Mouse (Mus musculus): Measurements from ENCODE around the gene Ryr3. TPM values are rescaled to one million over a fixed set of nuclear protein-coding genes. Genes with fewer than 3 reads are reported as not detected.

Ryr3 gene
- polyA plus RNA-seq, 1 experiment from 2014 or later, result 0.85 TPM

DNA sequence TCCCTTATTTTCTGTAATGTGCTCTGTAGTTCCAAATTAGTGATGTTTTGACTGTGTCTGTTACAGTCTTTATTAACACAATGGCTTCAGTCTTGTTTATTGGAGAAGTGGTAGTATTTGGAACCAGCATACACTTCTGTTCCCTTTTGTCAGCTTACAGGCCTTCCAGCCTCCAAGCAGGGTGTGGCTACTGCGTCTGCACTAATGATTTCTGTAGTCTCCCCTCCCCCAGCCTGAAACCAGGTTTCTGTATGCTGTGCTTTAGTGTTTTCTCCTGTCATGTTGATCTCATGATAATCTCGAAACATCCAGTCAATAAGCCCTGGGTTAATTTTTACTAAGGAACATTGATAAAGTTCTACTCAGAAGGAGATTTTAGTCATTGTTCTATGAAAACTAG is 623.6 kb downstream of the Ryr3 start:
- H3K36me3 ChIP-seq (ENCODE audit: control insufficient read depth, insufficient read depth, low read length), result no peaks in the 10 kb centered on the region
- no peak overlapping the region for H3K27ac ChIP-seq (ENCODE audit: low read depth, low read length)
- H3K9me3 ChIP-seq (ENCODE audit: control insufficient read depth, low read length), result no peaks in the 10 kb centered on the region
- no peaks in the 10 kb centered on the region for H3K27me3 ChIP-seq (ENCODE audit: control insufficient read depth, insufficient read depth, low read length)
- no peak overlapping the region for H3K9ac ChIP-seq (ENCODE audit: low read length)
- DNase-seq (ENCODE audit: low spot score), result no peak
- H3K4me1 ChIP-seq (ENCODE audit: control insufficient read depth, insufficient read depth, low read length), result 0 out of 2 replicates have a peak, but pooled peaks cover 2% of the 10 kb centered on the region
- WGBS, result 77% methylated on average over 2 of the region's 2 CpGs
- no peak for ATAC-seq (ENCODE audit: insufficient read depth, low FRiP score, low TSS enrichment)
- no peak overlapping the region for H3K4me2 ChIP-seq (ENCODE audit: low read depth)
- H3K4me3 ChIP-seq (ENCODE audit: low read depth, low read length), result no peak overlapping the region

GRCm38 (mm10) chr2:112591451-112591871 is 625.4 kb downstream of the Ryr3 start:
- H3K4me2 ChIP-seq (ENCODE audit: low read depth), result no peak overlapping the region

GRCm38 (mm10) chr2:112590985-112591384 is 625.9 kb downstream of the Ryr3 start:
- Histone ChIP-seq H3K4me1 (ENCODE audit: control insufficient read depth, insufficient read depth, low read length) (0 out of 2 replicates have a peak, but pooled peaks cover 2% of the 10 kb centered on the region), H3K9ac (ENCODE audit: low read length) (no peak overlapping the region), H3K9me3 (ENCODE audit: control insufficient read depth, low read length) (no peaks in the 10 kb centered on the region), H3K4me2 (ENCODE audit: low read depth) (no peak overlapping the region), H3K36me3 (ENCODE audit: control insufficient read depth, insufficient read depth, low read length) (no peaks in the 10 kb centered on the region), H3K27ac (ENCODE audit: low read depth, low read length) (no peak overlapping the region), H3K27me3 (ENCODE audit: control insufficient read depth, insufficient read depth, low read length) (no peaks in the 10 kb centered on the region), H3K4me3 (ENCODE audit: low read depth, low read length) (no peak overlapping the region)
- ATAC-seq (ENCODE audit: insufficient read depth, low FRiP score, low TSS enrichment) (no peak), DNase-seq (ENCODE audit: low spot score) (no peak)
- WGBS, result 88% methylated on average over 7 of the region's 7 CpGs

More at GRCm38 (mm10) chr2:112591451-112591871, 625.4 kb downstream of the Ryr3 start:
- no peak overlapping the region for H3K4me3 ChIP-seq (ENCODE audit: low read depth, low read length)
- no peaks in the 10 kb centered on the region for H3K9me3 ChIP-seq (ENCODE audit: control insufficient read depth, low read length)
- no peak overlapping the region for H3K27ac ChIP-seq (ENCODE audit: low read depth, low read length)
- H3K27me3 ChIP-seq (ENCODE audit: control insufficient read depth, insufficient read depth, low read length), result no peaks in the 10 kb centered on the region
- ATAC-seq (ENCODE audit: insufficient read depth, low FRiP score, low TSS enrichment) (no peak), DNase-seq (ENCODE audit: low spot score) (no peak)
- WGBS, result 42% methylated on average over 6 of the region's 6 CpGs
- H3K9ac ChIP-seq (ENCODE audit: low read length), result no peak overlapping the region
- H3K4me1 ChIP-seq (ENCODE audit: control insufficient read depth, insufficient read depth, low read length), result 0 out of 2 replicates have a peak, but pooled peaks cover 2% of the 10 kb centered on the region
- no peaks in the 10 kb centered on the region for H3K36me3 ChIP-seq (ENCODE audit: control insufficient read depth, insufficient read depth, low read length)

Small RNA genes lying within 50 kb of the gene (microRNA-seq; reads per million reads assigned to microRNA genes)
- gene Gm44374, result not detected

Other genes starting within 250 kb of the Ryr3 start
- not detected in 2 replicates for gene Tmco5b, start 68.6 kb upstream of the Ryr3 start, polyA plus RNA-seq (2014; fragmentation: Nextera tagmentation; extraction: Ambion mirVana)
- 1.6 and 1.7 TPM in 2 replicates for gene Fmn1, start 110.6 kb upstream of the Ryr3 start, polyA plus RNA-seq (2014; fragmentation: Nextera tagmentation; extraction: Ambion mirVana)